Mouse (Mus musculus) adrenal gland, adult 2 months (tissue): ENCODE results near the gene Atf4. TPM values are rescaled to one million over a fixed set of nuclear protein-coding genes. Genes with fewer than 3 reads are reported as not detected.

Source experiments
- DNase-seq: peaks from one replicate; pipeline ENCODE4 v3.0.0; 2021
- long read RNA-seq: library from polyadenylated mRNA; stranded (forward); transcript quantifications from one replicate; pipeline ENCODE4 v2.0.0, GENCODE M21; 2021
- polyA plus RNA-seq: library from polyadenylated mRNA; depleted of rRNA; stranded (reverse); fragments of >200 nt; gene quantifications from 2 replicates; pipeline ENCODE4 v1.2.3, GENCODE M21; 2012; rRNA removed
- total RNA-seq, 2 experiments: library from RNA; stranded (reverse); gene quantifications; 2 replicates each; pipeline ENCODE4 v1.2.3; 2021

The Atf4 gene
- 100 to 1,000 TPM; 144 to 366 TPM for total RNA-seq
- polyA plus RNA-seq: 159 and 166 TPM in 2 replicates
- long read RNA-seq, transcript Atf4-201 (3 exons, 1,725 nt): major isoform, 44 of 52 reads
- long read RNA-seq, transcript Atf4-203 (1 exons, 2,019 nt): minor isoform, 7 of 52 reads
- long read RNA-seq, partial matches to known transcripts: 1 of 52 reads
- long read RNA-seq, other reads (novel, unspliced or antisense): 0 of 52 reads

DNA sequence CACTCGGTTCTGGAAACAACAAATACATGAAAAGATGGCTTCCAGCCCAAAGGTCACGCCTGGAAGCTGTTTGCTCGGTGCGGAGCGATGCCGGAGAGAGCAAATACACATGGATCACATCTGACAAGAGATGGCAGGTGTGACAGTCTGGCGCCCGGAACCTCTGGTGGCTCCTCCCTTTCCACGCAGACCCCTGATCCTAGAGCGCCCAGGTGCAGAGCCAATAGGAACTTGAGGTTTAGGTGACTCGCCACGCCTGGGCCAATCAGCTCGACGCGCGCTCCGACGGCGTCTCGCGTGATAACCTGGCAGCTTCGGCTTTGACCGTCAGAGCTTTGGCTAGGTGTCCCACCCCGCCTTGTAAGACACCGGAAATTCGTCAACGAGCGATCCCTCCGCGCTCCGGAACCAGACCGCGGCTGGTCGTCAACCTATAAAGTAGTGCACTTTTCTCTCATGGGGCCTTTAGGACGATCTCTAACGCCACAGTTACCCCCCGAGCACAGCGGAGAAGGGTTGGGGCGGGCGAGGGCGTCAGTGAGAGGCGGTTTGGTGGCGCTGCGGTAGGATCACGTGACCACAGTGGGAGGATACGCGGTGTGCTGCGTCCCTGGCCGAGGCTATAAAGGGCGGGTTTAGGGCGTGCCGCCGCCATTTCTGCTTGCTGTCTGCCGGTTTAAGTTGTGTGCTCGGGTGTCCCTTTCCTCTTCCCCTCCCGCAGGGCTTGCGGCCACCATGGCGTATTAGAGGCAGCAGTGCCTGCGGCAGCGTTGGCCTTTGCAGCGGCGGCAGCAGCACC is at the start of gene Atf4:
Atf4 (plus strand) TSS at position 338 of the 799 bp plus-strand sequence.
- DNase-seq: peak; percentile 98

GRCm38 (mm10) chr15:80206057-80206565 is 48.9 kb upstream of the Atf4 start:
- DNase-seq: no peak

DNA sequence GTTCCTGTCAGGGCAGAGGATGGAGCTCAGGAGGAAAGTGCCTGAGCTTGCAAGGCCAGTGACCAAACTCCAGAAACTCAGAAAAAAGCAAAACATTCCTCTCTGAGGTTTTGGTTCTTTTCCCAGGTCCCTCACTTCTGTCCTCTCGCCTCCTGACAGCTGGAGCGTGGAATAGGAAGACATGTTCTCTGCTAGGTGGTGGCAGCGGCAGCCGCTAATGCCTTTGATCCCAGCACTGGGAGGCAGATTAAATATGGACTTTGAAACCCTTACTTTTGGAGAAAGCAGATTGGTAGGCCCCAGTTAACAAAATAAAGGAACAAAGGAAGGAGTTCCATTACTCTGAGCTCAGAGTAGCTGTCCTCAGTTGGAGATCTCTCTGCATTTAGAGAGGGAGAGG is 46.5 kb upstream of the Atf4 start:
- no peak for DNase-seq

DNA sequence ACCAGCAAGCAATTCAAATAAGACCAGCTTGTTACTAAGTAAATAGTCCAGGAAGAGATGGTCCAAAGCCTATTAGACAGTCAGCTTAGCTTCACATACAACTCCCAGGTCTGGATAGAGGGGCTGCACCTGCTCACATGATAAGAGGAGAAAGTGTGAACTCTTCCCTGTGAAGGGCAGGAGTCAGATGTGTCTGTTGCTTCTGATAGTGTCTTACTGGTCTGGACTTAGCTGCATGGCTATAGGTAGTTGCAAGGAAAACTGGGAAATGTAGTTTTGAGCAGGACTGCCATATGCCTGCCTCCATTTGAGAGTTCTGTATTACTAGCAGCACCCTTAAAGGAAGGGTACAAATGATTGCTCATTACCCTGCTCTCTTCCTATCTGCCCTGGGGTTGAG is 41.3 kb upstream of the Atf4 start:
- no peak for DNase-seq

- no peak for DNase-seq
These were observed 39.1 kb upstream of the Atf4 start for GRCm38 (mm10) chr15:80215716-80216479.

DNA sequence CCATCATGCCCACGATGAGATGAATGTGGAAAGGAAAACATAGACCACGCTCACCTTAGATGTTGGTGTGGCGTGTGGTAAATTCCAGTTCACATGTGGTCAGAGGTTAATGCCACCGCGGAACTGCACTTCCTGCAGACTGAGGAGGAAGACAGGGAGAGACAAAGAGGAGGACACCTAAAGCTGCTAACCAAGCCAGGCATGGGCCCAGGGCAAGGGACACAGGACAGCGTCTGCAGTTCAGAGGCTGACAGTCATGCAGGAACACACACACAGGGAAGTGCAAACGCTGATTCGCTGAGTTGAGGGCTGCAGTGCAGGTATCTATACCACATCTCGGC is 38.5 kb upstream of the Atf4 start:
- no peak for DNase-seq

DNA sequence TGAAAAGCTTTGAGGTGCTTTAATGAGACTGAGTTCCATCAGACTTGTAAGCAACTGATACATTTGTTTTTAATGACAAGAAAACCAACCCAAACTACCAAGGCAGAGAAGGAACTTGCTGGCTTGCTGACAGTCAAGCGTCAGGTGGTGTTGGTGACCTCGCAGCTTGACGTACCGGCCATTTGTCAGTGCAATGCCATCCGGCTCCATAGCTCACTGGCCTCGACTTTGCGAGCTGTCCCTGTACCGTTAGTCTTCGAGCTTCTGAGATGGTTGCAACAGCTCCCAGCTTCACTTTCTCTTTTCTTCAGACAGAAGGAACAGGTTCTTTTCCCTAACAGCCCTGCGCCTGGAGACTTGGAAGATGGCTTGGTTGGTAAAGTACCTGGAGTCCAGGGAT is 37.5 kb upstream of the Atf4 start:
- DNase-seq: peak; percentile 36

DNA sequence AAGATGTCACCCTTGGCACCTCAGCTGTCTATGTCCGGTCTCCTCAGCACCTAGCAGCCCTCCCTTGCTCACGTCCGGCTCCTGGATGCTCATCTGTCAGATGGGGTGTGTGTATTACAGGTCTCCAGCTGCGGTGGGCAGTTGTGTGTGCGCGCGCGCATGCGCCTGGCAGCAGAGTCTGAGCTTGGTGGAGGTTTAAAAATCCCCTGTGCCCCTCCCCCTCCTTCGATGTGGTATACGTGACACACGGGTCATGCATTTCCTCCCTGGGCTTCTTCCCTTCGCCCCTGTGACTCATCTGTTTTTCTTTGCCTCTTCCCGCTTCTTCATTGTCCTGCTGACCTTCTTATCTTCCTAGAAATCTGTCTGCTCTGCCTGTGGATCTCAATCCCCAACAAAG is 35.8 kb upstream of the Atf4 start:
- peak; percentile 39 for DNase-seq

- no peak for DNase-seq
These were observed 35.0 kb upstream of the Atf4 start for GRCm38 (mm10) chr15:80219705-80220657.

DNA sequence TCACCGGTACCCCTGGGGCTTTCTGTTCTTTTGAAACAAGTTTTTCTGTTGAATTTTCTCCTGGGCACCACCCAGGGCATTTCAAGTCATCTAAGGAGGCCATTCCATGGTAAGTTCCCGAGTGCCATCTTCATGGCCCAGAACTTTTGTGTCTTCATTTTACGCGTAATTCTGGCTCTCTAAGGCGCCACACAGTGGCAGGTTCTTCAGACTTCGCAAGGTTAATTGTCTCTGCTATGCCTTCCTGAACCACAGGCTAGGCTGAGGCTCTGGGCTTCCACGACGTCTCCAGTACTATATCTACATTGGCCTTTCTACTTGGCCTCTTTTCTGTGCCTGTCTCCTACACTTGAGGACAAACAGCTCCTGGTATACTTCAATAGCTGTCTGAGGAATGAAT is 34.0 kb upstream of the Atf4 start:
- DNase-seq: no peak

- DNase-seq: no peak
These were observed 31.2 kb upstream of the Atf4 start for GRCm38 (mm10) chr15:80223751-80224150.

- DNase-seq: peak; percentile 83
These were observed 29.8 kb upstream of the Atf4 start for GRCm38 (mm10) chr15:80225208-80225607.

DNA sequence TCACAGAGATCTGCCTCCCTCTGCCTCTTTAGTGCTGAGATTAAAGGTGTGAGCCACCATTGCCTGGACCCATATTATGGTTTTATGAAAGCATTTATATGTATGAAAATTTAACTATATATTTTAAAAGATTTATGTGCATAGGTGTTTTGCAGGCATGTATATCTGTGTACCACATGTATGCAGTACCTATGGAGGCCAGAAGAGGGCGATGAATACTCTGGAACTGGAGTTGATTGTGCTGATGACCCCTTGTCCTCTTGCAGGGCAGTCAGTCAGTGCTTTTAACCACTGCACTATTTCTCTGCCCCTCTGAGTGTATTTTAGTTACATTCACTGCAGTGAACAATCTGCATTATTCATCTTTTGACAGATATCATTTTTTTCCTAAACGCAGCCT is 29.2 kb upstream of the Atf4 start:
- peak; percentile 48 for DNase-seq

- no peak for DNase-seq
These were observed 26.7 kb upstream of the Atf4 start for GRCm38 (mm10) chr15:80228071-80228800.

DNA sequence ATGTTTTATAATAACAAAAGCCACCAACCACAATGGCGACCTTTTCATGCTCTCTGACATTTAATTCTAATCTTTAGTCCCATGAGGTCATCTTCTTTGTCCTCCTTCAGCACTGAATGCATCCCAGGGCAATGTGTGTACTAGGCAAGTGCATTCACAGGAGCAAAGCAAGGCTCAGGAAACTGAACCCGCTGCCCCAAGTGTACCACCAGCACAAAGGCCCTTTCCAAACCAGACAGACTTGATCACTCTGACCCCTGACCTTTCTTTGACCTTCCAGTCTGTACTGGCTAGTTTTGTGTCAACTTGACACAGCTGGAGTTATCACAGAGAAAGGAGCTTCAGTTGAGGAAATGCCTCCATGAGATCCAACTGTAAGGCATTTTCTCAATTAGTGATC is 22.7 kb upstream of the Atf4 start:
- DNase-seq: no peak

GRCm38 (mm10) chr15:80233053-80233452 is 21.9 kb upstream of the Atf4 start:
- DNase-seq: no peak

DNA sequence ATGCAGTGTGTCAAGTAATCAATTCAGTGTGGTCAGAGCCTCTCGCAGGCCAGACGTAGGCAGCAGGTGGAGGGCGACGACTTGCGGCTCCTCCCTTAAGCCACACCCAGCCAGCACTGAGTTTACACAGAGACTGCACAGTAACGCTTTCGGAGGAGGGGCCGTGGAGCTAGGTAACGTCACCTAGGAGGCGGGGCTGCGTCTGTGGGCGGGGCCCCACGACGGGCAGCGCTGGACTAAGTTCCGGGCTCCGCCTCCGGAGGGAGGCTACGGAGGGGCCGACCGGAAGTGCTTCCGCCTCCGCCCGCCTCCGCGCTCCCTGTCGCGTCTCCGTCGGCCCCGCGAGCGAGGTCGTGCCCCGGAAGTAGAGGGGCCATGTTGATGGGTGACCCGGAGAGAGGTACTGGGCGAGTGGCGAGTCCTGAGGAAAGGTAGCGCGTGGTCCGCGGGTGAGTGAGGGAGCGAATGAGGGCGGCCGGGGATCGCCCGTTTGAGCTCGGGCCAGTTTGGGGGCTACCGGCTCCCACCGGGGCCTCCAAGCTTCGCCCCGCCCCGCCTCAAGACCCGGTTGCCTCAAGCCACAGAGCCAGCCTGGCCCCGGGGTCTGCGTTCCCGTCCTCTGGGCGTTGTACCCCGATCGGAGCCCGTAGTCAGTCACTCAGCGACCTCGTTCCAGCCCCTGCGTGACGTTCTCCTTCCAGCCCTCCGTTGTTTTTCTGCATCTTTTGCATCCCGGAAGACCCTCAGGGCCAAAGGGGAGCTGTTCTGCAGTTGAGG is 21.1 kb upstream of the Atf4 start, which contains the start of gene Mief1:
Mief1 (plus strand) TSS at position 286 of the 777 bp plus-strand sequence.
- DNase-seq: peak; percentile 99

- no peak for DNase-seq
These were observed 19.4 kb upstream of the Atf4 start, which contains the start of gene AC140267.1 for GRCm38 (mm10) chr15:80235535-80235934. AC140267.1 (plus strand) TSS chr15:80235835.

DNA sequence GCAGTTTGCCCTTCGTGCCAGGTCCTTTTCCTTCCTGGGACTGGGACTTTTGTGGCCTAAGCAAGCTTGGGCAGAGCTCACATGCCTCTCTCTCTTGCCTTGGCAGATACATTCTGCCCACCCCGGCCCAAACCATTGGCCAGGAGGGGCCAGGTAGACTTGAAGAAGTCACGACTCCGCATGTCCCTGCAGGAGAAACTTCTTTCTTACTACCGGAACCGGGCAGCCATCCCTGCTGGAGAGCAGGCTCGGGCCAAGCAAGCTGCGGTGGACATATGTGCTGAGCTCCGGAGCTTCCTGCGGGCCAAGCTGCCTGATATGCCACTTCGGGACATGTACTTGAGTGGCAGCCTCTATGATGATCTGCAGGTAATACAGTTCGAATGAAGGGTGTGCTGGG is 6.8 kb upstream of the Atf4 start:
- DNase-seq: no peak

- DNase-seq: no peak
These were observed 6.4 kb upstream of the Atf4 start for GRCm38 (mm10) chr15:80248596-80248995.
